Mouse (Mus musculus) megakaryocyte, embryonic 14.5 days (primary cell): ENCODE measurements around the gene Calml4.

Experiments used
- FLI1 ChIP-seq: IDR thresholded peaks from 2 replicates; pipeline ENCODE4 v1.6.1; 2012; ENCODE audit warnings: low read length, inconsistent platforms, mixed read lengths
- GATA1 ChIP-seq: IDR thresholded peaks from 3 replicates; pipeline ENCODE4 v1.6.1; 2012; ENCODE audit warnings: mixed read lengths, low read length, inconsistent platforms, borderline replicate concordance

- TF ChIP-seq GATA1 (no peak), FLI1 (no peak)
Measured at GRCm38 (mm10) chr9:62920877-62921276, 63.0 kb downstream of the Calml4 start.
